Mouse (Mus musculus) kidney, adult 9 months (tissue): Measurements from ENCODE around the gene Tgfbr1.

Experiments
- DNase-seq: peaks from one replicate; pipeline ENCODE4 v3.0.0; 2022

Tgfbr1 gene

GRCm38 (mm10) chr4:47425247-47425830, 72.3 kb downstream of the Tgfbr1 start:
- DNase-seq: no peak

- DNase-seq: no peak
These were observed 74.6 kb downstream of the Tgfbr1 start for GRCm38 (mm10) chr4:47427606-47428005.

- DNase-seq: no peak
These were observed 77.5 kb downstream of the Tgfbr1 start for GRCm38 (mm10) chr4:47430557-47430956.

- no peak for DNase-seq
These were observed 78.1 kb downstream of the Tgfbr1 start for GRCm38 (mm10) chr4:47431081-47431480.

- no peak for DNase-seq
These were observed 79.7 kb downstream of the Tgfbr1 start for GRCm38 (mm10) chr4:47432766-47433165.

GRCm38 (mm10) chr4:47435131-47435530, 82.1 kb downstream of the Tgfbr1 start:
- no peak for DNase-seq

GRCm38 (mm10) chr4:47435566-47436360, 82.7 kb downstream of the Tgfbr1 start:
- no peak for DNase-seq

GRCm38 (mm10) chr4:47437365-47438340, 84.6 kb downstream of the Tgfbr1 start:
- DNase-seq: peak; percentile 80

GRCm38 (mm10) chr4:47438956-47439355, 85.9 kb downstream of the Tgfbr1 start:
- no peak for DNase-seq

- no peak for DNase-seq
These were observed 87.9 kb downstream of the Tgfbr1 start for GRCm38 (mm10) chr4:47440951-47441350.

GRCm38 (mm10) chr4:47448526-47448925, 95.5 kb downstream of the Tgfbr1 start:
- DNase-seq: no peak

GRCm38 (mm10) chr4:47449116-47449515, 96.1 kb downstream of the Tgfbr1 start:
- DNase-seq: no peak

- DNase-seq: no peak
These were observed 96.8 kb downstream of the Tgfbr1 start for GRCm38 (mm10) chr4:47449586-47450522.
